ENCODE assay signal across 8 mouse cellular contexts in genomic region chr5:140644702-140645201, GRCm38 (mm10). TPM values are rescaled to one million over a fixed set of nuclear protein-coding genes. Genes with fewer than 3 reads are reported as not detected.
DNase-seq lines count a peak whose midpoint lies in the region; ATAC-seq and TF ChIP-seq lines count a peak whose summit lies in the region.

No protein-coding gene starts in this region.

- peak; percentile 22 for DNase-seq in thymus, postnatal 4 days
- no peak for DNase-seq in thymus, adult 2 months
- DNase-seq in liver, result peak; percentile 90
- DNase-seq in layer of hippocampus, adult 9-11 months, result no peak
- DNase-seq in left cerebral cortex, postnatal 36 days (ENCODE audit: low spot score in 2 of 2), result no peak
- no peak for DNase-seq in adrenal gland, postnatal 36 days

- no peak overlapping the region for H3K4me3 ChIP-seq in thymus, adult 2 months (ENCODE audit: control insufficient read depth, insufficient read depth, low read length)
- H3K4me3 ChIP-seq in heart, embryonic 16.5 days (ENCODE audit: low read length), result no peak overlapping the region
- peak overlapping the region; percentile 18 for H3K4me3 ChIP-seq in olfactory bulb, adult 2 months (ENCODE audit: insufficient read depth, low read depth, low read length)

- no peak for ATAC-seq in heart, embryonic 16.5 days (replicated peaks; ENCODE audit: extremely low read depth, insufficient read depth, low FRiP score)

- no peak overlapping the region for H3K4me2 ChIP-seq in heart, embryonic 16.5 days (ENCODE audit: low read depth, low read length)

- peaks cover 54% of the 10 kb centered on the region for H3K4me1 ChIP-seq in thymus, adult 2 months (replicated peaks; ENCODE audit: control insufficient read depth, insufficient read depth, low read length)
- H3K4me1 ChIP-seq in heart, embryonic 16.5 days (ENCODE audit: control insufficient read depth, insufficient read depth, low read length), result peaks cover 58% of the 10 kb centered on the region
- H3K4me1 ChIP-seq in olfactory bulb, adult 2 months (ENCODE audit: control insufficient read depth, insufficient read depth, low read length), result peaks cover 73% of the 10 kb centered on the region

- no peak for TF ChIP-seq CTCF in thymus, adult 2 months (IDR thresholded peaks at IDR 0.05; ENCODE audit: borderline replicate concordance, control insufficient read depth, extremely low read depth, insufficient read depth, low read length, poor library complexity)
- TF ChIP-seq CTCF in olfactory bulb, adult 2 months (IDR thresholded peaks at IDR 0.05; ENCODE audit: insufficient read depth, low read depth, low read length), result no peak

- H3K36me3 ChIP-seq in thymus, adult 2 months (ENCODE audit: control insufficient read depth, insufficient read depth, low read length), result no peaks in the 10 kb centered on the region
- H3K36me3 ChIP-seq in heart, embryonic 16.5 days (ENCODE audit: control insufficient read depth, insufficient read depth), result peaks cover 3% of the 10 kb centered on the region; the same call in 1 of the 2 replicates

- H3K9me3 ChIP-seq in heart, embryonic 16.5 days (replicated peaks; ENCODE audit: control insufficient read depth, low read length), result no peaks in the 10 kb centered on the region

- H3K27ac ChIP-seq in thymus, adult 2 months (ENCODE audit: control insufficient read depth, insufficient read depth, low read length), result no peak overlapping the region
- H3K27ac ChIP-seq in heart, embryonic 16.5 days (ENCODE audit: low read length), result peak overlapping the region; percentile 32
- peak overlapping the region; percentile 43 for H3K27ac ChIP-seq in olfactory bulb, adult 2 months (ENCODE audit: insufficient read depth, low read depth, low read length)

- H3K9ac ChIP-seq in heart, embryonic 16.5 days (ENCODE audit: low read length), result no peak overlapping the region

- 69% methylated on average over 15 of the region's 15 CpGs for WGBS in thymus, adult 2 months
- 57% methylated on average over 15 of the region's 15 CpGs for WGBS in heart, embryonic 16.5 days
- WGBS in olfactory bulb, adult 2 months, result 28% methylated on average over 15 of the region's 15 CpGs

- H3K27me3 ChIP-seq in thymus, adult 2 months (ENCODE audit: control insufficient read depth, insufficient read depth, low read length), result no peaks in the 10 kb centered on the region
- H3K27me3 ChIP-seq in heart, embryonic 16.5 days (ENCODE audit: control insufficient read depth, insufficient read depth, low read length), result no peaks in the 10 kb centered on the region

- TF ChIP-seq POLR2A in thymus, adult 2 months (IDR thresholded peaks at IDR 0.05; ENCODE audit: control insufficient read depth, extremely low read depth, insufficient read depth, low read length, poor library complexity), result no peak
- TF ChIP-seq POLR2A in olfactory bulb, adult 2 months (IDR thresholded peaks at IDR 0.05; ENCODE audit: insufficient read depth, low read depth, low read length), result no peak

- intact Hi-C loops in left cerebral cortex, postnatal 36 days (cut with DNase I), result no loop called here

RNA-seq across cellular contexts. Expression of gene Ttyh3, which starts 4.1 kb away (rescaled TPM):
- polyA plus RNA-seq in thymus, adult 2 months (2012; rRNA removed), result 139 and 177 TPM in 2 replicates
- 16.3 and 17.9 TPM in 2 replicates for polyA plus RNA-seq in heart, embryonic 16.5 days (2015; fragmentation: Nextera tagmentation; extraction: Ambion mirVana)
- not detected in 2 replicates for polyA plus RNA-seq in olfactory bulb, adult 2 months (2012; ENCODE audit: insufficient read depth, insufficient read length, low replicate concordance, missing spikeins)
- 100 to 1,000 TPM; 257 to 267 TPM for total RNA-seq in left cerebral cortex, postnatal 36 days (2021)
- 100 to 1,000 TPM in 1 of 2 experiments, 10 to 100 TPM in 1; 42.4 to 108 TPM for total RNA-seq in adrenal gland, postnatal 36 days (2021)

RNA-seq across cellular contexts. Expression of gene Lfng, which starts 37.6 kb away (rescaled TPM):
- 141 and 171 TPM in 2 replicates for polyA plus RNA-seq in thymus, adult 2 months (2012; rRNA removed)
- 6.2 and 7.7 TPM in 2 replicates for polyA plus RNA-seq in heart, embryonic 16.5 days (2015; fragmentation: Nextera tagmentation; extraction: Ambion mirVana)
- not detected in 2 replicates for polyA plus RNA-seq in olfactory bulb, adult 2 months (2012; ENCODE audit: insufficient read depth, insufficient read length, low replicate concordance, missing spikeins)
- total RNA-seq in left cerebral cortex, postnatal 36 days (2021), result 10 to 100 TPM; 22.6 to 23.6 TPM
- 10 to 100 TPM in 1 of 2 experiments, 1 to 10 TPM in 1; 9.6 to 12.7 TPM for total RNA-seq in adrenal gland, postnatal 36 days (2021)

RNA-seq across cellular contexts. Expression of gene Iqce, which starts 57.4 kb away (rescaled TPM):
- 30.0 and 31.5 TPM in 2 replicates for polyA plus RNA-seq in thymus, adult 2 months (2012; rRNA removed)
- 9.6 and 10.3 TPM in 2 replicates for polyA plus RNA-seq in heart, embryonic 16.5 days (2015; fragmentation: Nextera tagmentation; extraction: Ambion mirVana)
- polyA plus RNA-seq in olfactory bulb, adult 2 months (2012; ENCODE audit: insufficient read depth, insufficient read length, low replicate concordance, missing spikeins), result not detected in 2 replicates
- total RNA-seq in left cerebral cortex, postnatal 36 days (2021), result 10 to 100 TPM; 44.6 to 60.1 TPM
- total RNA-seq in adrenal gland, postnatal 36 days (2021), result 10 to 100 TPM; 18.6 to 19.7 TPM

Comparison
In these comparisons a context has a peak if more than half of its experiments do, and no peak if none do; other contexts are left out.
1. DNase-seq: peak in thymus, postnatal 4 days (single experiment) and liver (single experiment); none in thymus, adult 2 months (single experiment), layer of hippocampus, adult 9-11 months (single experiment), left cerebral cortex, postnatal 36 days (0 of 2) and adrenal gland, postnatal 36 days (0 of 2).